Mouse (Mus musculus) left cerebral cortex, postnatal 4 days (tissue): ENCODE results near the gene Mydgf. TPM values are rescaled to one million over a fixed set of nuclear protein-coding genes. Genes with fewer than 3 reads are reported as not detected.

Experiments
- DNase-seq: peaks from one replicate; pipeline ENCODE4 v3.0.0-alpha.2; 2022
- intact Hi-C: fragments of 180-260 bp; cut with DNase I; formaldehyde crosslinking; loops from one replicate; pipeline ENCODE4 v1.15.1; 2025
- total RNA-seq, 2 experiments: library from RNA; stranded (reverse); gene quantifications; 2 replicates each; pipeline ENCODE4 v1.2.3; 2021

The Mydgf gene
- total RNA-seq, 2 experiments from 2014 or later: 45.9 to 47.6 TPM

GRCm38 (mm10) chr17:56194765-56195164 lies 11.0 kb upstream of the Mydgf start:
- intact Hi-C loops: no loop called here
- no peak for DNase-seq

GRCm38 (mm10) chr17:56194357-56194756 lies 10.6 kb upstream of the Mydgf start:
- DNase-seq: no peak
- intact Hi-C loops: no loop called here

- no peak for DNase-seq
- intact Hi-C loops: no loop called here
These were observed 7.5 kb upstream of the Mydgf start for GRCm38 (mm10) chr17:56191266-56191665.

- peak; percentile 68 for DNase-seq
- intact Hi-C loops: no loop called here
These were observed 1.8 kb upstream of the Mydgf start for GRCm38 (mm10) chr17:56185281-56186141.

- intact Hi-C loops: no loop called here
- no peak for DNase-seq
These were observed 604 bp downstream of the Mydgf start for GRCm38 (mm10) chr17:56182975-56183657.

DNA sequence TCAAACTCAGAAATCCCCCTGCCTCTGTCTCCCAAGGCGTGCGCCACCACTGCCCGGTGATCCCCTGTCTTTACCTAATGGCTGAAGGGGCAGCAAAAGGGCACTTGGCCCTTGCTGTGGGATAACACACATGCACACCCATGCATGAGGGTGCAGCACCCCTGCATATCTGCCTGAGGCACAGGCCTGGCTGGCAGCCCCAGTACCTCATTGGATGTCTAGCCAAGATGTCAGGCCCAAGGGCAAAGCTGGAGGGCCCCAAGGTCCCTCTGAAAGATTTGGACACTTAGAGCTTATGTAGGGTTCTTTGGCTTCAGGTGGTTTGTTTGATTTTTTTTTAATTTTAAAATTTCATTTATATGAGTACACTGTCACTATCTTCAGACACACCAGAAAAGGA lies 8.3 kb downstream of the Mydgf start:
- intact Hi-C loops: no loop called here
- DNase-seq: no peak

DNA sequence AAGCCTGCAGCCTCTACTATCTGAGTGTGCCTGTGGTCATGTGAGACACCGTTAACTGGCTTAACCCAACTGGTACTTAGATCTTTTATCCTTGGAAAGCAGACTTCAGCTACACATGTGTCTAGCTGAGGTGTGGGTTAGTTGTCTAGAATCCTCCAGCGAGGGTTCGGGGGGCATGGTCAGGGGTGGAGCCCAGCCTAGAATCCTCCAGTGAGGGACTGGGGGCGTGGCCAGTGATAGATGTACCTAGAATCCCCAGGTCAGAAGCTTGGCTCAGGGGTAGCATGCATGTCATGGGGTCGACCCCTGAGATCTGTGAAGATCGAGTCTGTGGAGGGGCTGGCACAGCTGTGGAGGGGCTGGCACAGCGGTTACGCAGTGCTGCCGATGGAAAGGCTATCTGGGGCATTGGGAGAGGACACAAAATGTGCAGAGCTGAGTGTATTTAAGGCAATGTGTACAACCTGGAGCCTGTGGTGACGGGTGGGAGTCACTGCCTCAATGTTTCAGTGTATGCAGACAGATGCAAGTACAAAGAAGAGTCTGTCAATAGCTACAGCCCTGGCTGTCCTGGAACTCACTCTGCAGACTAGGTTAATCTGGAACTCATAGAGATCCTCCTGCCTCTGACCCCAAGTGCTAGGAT lies 10.2 kb downstream of the Mydgf start:
- no peak for DNase-seq
- intact Hi-C loops: no loop called here

GRCm38 (mm10) chr17:56171881-56172280 lies 11.8 kb downstream of the Mydgf start:
- intact Hi-C loops: no loop called here
- no peak for DNase-seq

- peak; percentile 27 for DNase-seq
- intact Hi-C loops: no loop called here
These were observed 12.3 kb downstream of the Mydgf start for GRCm38 (mm10) chr17:56171456-56171855.

- intact Hi-C loops: no loop called here
- DNase-seq: peak; percentile 22
These were observed 13.1 kb downstream of the Mydgf start for GRCm38 (mm10) chr17:56170636-56171035.

DNA sequence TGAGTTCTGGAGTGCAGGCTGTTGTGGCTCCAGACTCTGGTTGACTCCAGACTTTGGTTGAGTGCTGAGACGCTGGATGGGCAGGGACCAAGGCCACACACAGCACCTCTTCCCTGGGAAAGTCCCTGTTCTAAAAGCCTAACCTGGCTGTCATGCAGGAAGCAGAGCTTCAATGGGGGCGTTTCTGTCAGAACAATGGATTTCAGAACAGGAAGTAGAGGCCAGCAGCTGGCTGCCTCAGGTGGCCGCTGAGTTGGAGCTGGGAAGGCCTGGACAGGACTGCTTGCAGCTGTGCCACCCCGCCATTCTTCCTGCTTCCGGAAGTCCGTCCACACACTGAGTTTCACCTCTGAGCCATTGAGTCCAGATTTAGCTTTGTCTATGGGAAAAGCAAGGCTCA lies 13.9 kb downstream of the Mydgf start:
- DNase-seq: no peak
- intact Hi-C loops: no loop called here

DNA sequence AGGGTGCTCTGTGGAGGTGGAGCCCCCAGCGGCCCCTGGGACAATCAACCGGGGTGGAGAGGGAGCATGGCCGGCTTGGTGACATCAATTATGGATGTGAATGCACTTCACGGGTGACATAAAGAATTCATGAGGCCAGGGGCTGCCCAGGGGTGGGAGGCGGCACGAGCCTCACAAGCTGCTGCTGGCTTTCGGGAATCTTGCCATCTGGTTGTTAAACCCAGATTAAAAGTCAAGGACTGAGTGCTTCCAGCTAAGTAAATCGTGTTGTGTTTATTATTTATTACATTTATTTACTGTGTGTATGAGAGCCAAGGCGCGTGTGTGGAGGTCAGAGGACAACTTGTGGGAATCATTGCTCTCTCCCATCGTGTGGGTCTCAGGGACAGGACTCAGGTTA lies 18.0 kb downstream of the Mydgf start:
- DNase-seq: no peak
- intact Hi-C loops: no loop called here

GRCm38 (mm10) chr17:56164510-56164909 lies 19.2 kb downstream of the Mydgf start:
- intact Hi-C loops: no loop called here
- peak; percentile 54 for DNase-seq

DNA sequence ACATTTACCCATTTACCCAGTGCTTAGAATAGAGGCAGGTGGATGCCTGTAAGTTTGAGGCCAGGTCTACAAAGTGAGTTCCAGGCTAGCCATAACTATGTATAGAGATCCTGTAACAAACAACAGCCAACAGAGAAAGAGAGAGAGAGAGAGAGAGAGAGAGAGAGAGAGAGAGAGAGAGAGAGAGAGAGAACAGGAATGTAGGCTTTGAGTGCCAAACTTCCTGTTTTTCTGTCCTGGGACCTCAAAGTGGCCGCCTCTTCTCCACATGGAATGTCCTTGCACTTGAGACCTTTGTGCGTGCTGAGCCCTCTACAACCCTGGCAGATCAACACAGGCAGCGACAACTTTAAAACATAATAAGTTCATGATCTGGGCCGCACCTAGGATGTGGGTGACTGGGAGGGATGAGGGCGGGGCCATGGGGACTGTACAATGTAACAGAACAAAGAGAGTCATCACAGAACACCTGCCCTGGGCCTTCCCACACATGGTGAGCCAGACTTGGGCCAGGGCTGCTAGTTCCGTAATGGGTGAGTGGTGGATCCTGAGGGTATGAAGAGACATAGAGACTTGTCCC lies 20.1 kb downstream of the Mydgf start:
- intact Hi-C loops: no loop called here
- DNase-seq: no peak

- intact Hi-C loops: no loop called here
- DNase-seq: peak; percentile 95
These were observed 21.4 kb downstream of the Mydgf start, which contains the start of gene Tnfaip8l1 for GRCm38 (mm10) chr17:56162231-56162774. Gene Tnfaip8l1 (plus strand): TSS chr17:56162477.

- intact Hi-C loops: no loop called here
- DNase-seq: peak; percentile 59
These were observed 24.0 kb downstream of the Mydgf start for GRCm38 (mm10) chr17:56159729-56160128.

- peak; percentile 75 for DNase-seq
- intact Hi-C loops: no loop called here
These were observed 30.1 kb downstream of the Mydgf start for GRCm38 (mm10) chr17:56153643-56154042.

- intact Hi-C loops: no loop called here
- DNase-seq: no peak
These were observed 33.8 kb downstream of the Mydgf start for GRCm38 (mm10) chr17:56149897-56150296.

GRCm38 (mm10) chr17:56148790-56149618 lies 34.7 kb downstream of the Mydgf start:
- DNase-seq: no peak
- intact Hi-C loops: no loop called here

GRCm38 (mm10) chr17:56148280-56148679 lies 35.4 kb downstream of the Mydgf start:
- intact Hi-C loops: no loop called here
- DNase-seq: no peak
